Mouse (Mus musculus) embryonic facial prominence, embryonic 15.5 days (tissue): ENCODE data around the gene 4930404N11Rik. TPM values are rescaled to one million over a fixed set of nuclear protein-coding genes. Genes with fewer than 3 reads are reported as not detected.

Experiments
- ATAC-seq: fragments of 200-750 bp; cut with Nextera tagmentation; 2 replicates; pipeline ENCODE4 v1.8.0; 2017; ENCODE audit warnings: low read depth, moderate TSS enrichment; ENCODE audit not compliant: insufficient number of reproducible peaks, low FRiP score, low TSS enrichment
- H3K27ac ChIP-seq: fragments of 300-500 bp; sonication (generic); replicated peaks from 2 replicates; pipeline ENCODE4 v1.5.1; 2015; ENCODE audit warnings: mild to moderate bottlenecking, inconsistent platforms
- H3K27me3 ChIP-seq: fragments of 300-500 bp; sonication (generic); 2 replicates; pipeline ENCODE4 v1.6.1; 2015; ENCODE audit warnings: inconsistent platforms
- H3K36me3 ChIP-seq: fragments of 300-500 bp; sonication (generic); 2 replicates; pipeline ENCODE4 v1.6.1; 2015; ENCODE audit warnings: mild to moderate bottlenecking, inconsistent platforms
- H3K4me1 ChIP-seq: fragments of 300-500 bp; sonication (generic); 2 replicates; pipeline ENCODE4 v1.6.1; 2015; ENCODE audit warnings: inconsistent platforms
- H3K4me2 ChIP-seq: fragments of 300-500 bp; sonication (generic); replicated peaks from 2 replicates; pipeline ENCODE4 v1.6.1; 2015; ENCODE audit warnings: mild to moderate bottlenecking, inconsistent platforms
- H3K4me3 ChIP-seq: fragments of 300-500 bp; sonication (generic); replicated peaks from 2 replicates; pipeline ENCODE4 v1.5.1; 2015; ENCODE audit warnings: mild to moderate bottlenecking, inconsistent platforms
- H3K9ac ChIP-seq: fragments of 300-500 bp; sonication (generic); 2 replicates; pipeline ENCODE4 v1.6.1; 2015; ENCODE audit warnings: inconsistent platforms
- H3K9me3 ChIP-seq: fragments of 300-500 bp; sonication (generic); replicated peaks from 2 replicates; pipeline ENCODE4 v1.6.1; 2016; ENCODE audit warnings: inconsistent platforms
- WGBS: fragments of 180-500 bp; shearing (Covaris S2); methylation state at CpG from one replicate; pipeline ENCODE4 v1.1.7; 2015; 5-methylcytosine and 5-hydroxymethylcytosine counted together
- polyA plus RNA-seq: library from polyadenylated mRNA; unstranded; fragments of >200 nt; fragmentation: Nextera tagmentation; extraction: Ambion mirVana; gene quantifications from 2 replicates; pipeline ENCODE4 v1.2.1, GENCODE M21; 2015

4930404N11Rik gene
- polyA plus RNA-seq, 1 experiment from 2014 or later: 0.73 TPM

GRCm38 (mm10) chr10:81335393-81336340 is 29.9 kb downstream of the 4930404N11Rik start:
- H3K4me3 ChIP-seq: no peak overlapping the region
- H3K4me1 ChIP-seq: peaks cover 40% of the 10 kb centered on the region
- no peaks in the 10 kb centered on the region for H3K36me3 ChIP-seq
- WGBS: 39% methylated on average over 18 of the region's 19 CpGs
- H3K9ac ChIP-seq: no peak overlapping the region
- H3K27ac ChIP-seq: peak overlapping the region; percentile 86
- H3K9me3 ChIP-seq: no peaks in the 10 kb centered on the region
- peak; percentile 58 for ATAC-seq
- peaks cover 26% of the 10 kb centered on the region for H3K27me3 ChIP-seq
- peak overlapping the region; percentile 23 for H3K4me2 ChIP-seq

- Histone ChIP-seq H3K4me3 (no peak overlapping the region), H3K27ac (peak overlapping the region; percentile 86; the same call in 1 of the 2 replicates), H3K4me1 (peaks cover 50% of the 10 kb centered on the region), H3K27me3 (peaks cover 24% of the 10 kb centered on the region), H3K36me3 (no peaks in the 10 kb centered on the region), H3K9me3 (no peaks in the 10 kb centered on the region), H3K4me2 (no peak overlapping the region), H3K9ac (no peak overlapping the region)
- 59% methylated on average over 11 of the region's 11 CpGs for WGBS
- no peak for ATAC-seq
These were observed 31.3 kb downstream of the 4930404N11Rik start for GRCm38 (mm10) chr10:81334324-81334723.

GRCm38 (mm10) chr10:81332277-81332676 is 33.3 kb downstream of the 4930404N11Rik start:
- WGBS: 27% methylated on average over 29 of the region's 29 CpGs
- no peak for ATAC-seq
- Histone ChIP-seq H3K4me2 (0 out of 2 replicates have a peak overlapping the region, but pooled peaks have one; percentile 2), H3K9me3 (no peaks in the 10 kb centered on the region), H3K4me1 (peaks cover 66% of the 10 kb centered on the region), H3K36me3 (peaks cover 1% of the 10 kb centered on the region), H3K4me3 (0 out of 2 replicates have a peak overlapping the region, but pooled peaks have one; percentile 3), H3K9ac (no peak overlapping the region), H3K27me3 (peaks cover 13% of the 10 kb centered on the region), H3K27ac (no peak overlapping the region)

- Histone ChIP-seq H3K27ac (peak overlapping the region; percentile 92), H3K27me3 (peaks cover 13% of the 10 kb centered on the region), H3K36me3 (peaks cover 24% of the 10 kb centered on the region), H3K4me1 (peaks cover 51% of the 10 kb centered on the region), H3K4me2 (peak overlapping the region; percentile 35; the same call in 1 of the 2 replicates), H3K4me3 (no peak overlapping the region), H3K9me3 (no peaks in the 10 kb centered on the region), H3K9ac (no peak overlapping the region)
- no peak for ATAC-seq
- WGBS: 40% methylated on average over 4 of the region's 4 CpGs
These were observed 35.6 kb downstream of the 4930404N11Rik start for GRCm38 (mm10) chr10:81330007-81330406.

GRCm38 (mm10) chr10:81329194-81329975 is 36.2 kb downstream of the 4930404N11Rik start:
- H3K4me2 ChIP-seq: peak overlapping the region; percentile 35
- WGBS: 45% methylated on average over 10 of the region's 10 CpGs
- ATAC-seq: peak; percentile 80

GRCm38 (mm10) chr10:81328386-81328785 is 37.2 kb downstream of the 4930404N11Rik start, which contains the start of gene Tbxa2r:
Gene Tbxa2r, plus strand, starts transcription at chr10:81328731.
- Histone ChIP-seq H3K4me2 (peak within 1 kb of the TSS; percentile 35), H3K4me3 (peak within 1 kb of the TSS; percentile 9; the same call in 1 of the 2 replicates), H3K9ac (no peak within 1 kb of the TSS), H3K4me1 (peaks cover 43% of the 10 kb centered on the region), H3K27me3 (peaks cover 13% of the 10 kb centered on the region), H3K9me3 (no peaks in the 10 kb centered on the region), H3K27ac (peak within 1 kb of the TSS; percentile 92), H3K36me3 (peaks cover 40% of the 10 kb centered on the region)
- ATAC-seq: no peak
- 16% methylated on average over 10 of the region's 10 CpGs for WGBS

More at GRCm38 (mm10) chr10:81329194-81329975, 36.2 kb downstream of the 4930404N11Rik start:
- Histone ChIP-seq H3K27me3 (peaks cover 13% of the 10 kb centered on the region), H3K27ac (peak overlapping the region; percentile 92), H3K9ac (no peak overlapping the region), H3K4me1 (peaks cover 45% of the 10 kb centered on the region), H3K36me3 (peaks cover 30% of the 10 kb centered on the region), H3K4me3 (0 out of 2 replicates have a peak overlapping the region, but pooled peaks have one; percentile 9), H3K9me3 (no peaks in the 10 kb centered on the region)

GRCm38 (mm10) chr10:81327959-81328358 is 37.7 kb downstream of the 4930404N11Rik start:
- Histone ChIP-seq H3K4me2 (no peak overlapping the region), H3K27me3 (peaks cover 9% of the 10 kb centered on the region), H3K9me3 (no peaks in the 10 kb centered on the region), H3K9ac (no peak overlapping the region), H3K4me1 (peaks cover 46% of the 10 kb centered on the region), H3K27ac (peak overlapping the region; percentile 92), H3K36me3 (peaks cover 44% of the 10 kb centered on the region), H3K4me3 (no peak overlapping the region)
- no peak for ATAC-seq
- WGBS: 16% methylated on average over 2 of the region's 2 CpGs

GRCm38 (mm10) chr10:81326858-81327257 is 38.8 kb downstream of the 4930404N11Rik start:
- Histone ChIP-seq H3K4me2 (no peak overlapping the region), H3K27ac (0 out of 2 replicates have a peak overlapping the region, but pooled peaks have one; percentile 7), H3K36me3 (peaks cover 51% of the 10 kb centered on the region), H3K4me1 (peaks cover 46% of the 10 kb centered on the region), H3K9me3 (no peaks in the 10 kb centered on the region), H3K27me3 (no peaks in the 10 kb centered on the region), H3K4me3 (no peak overlapping the region), H3K9ac (no peak overlapping the region)
- 76% methylated on average over 6 of the region's 6 CpGs for WGBS
- no peak for ATAC-seq

GRCm38 (mm10) chr10:81325781-81326180 is 39.8 kb downstream of the 4930404N11Rik start:
- ATAC-seq: no peak
- H3K9ac ChIP-seq: no peak overlapping the region
- no peaks in the 10 kb centered on the region for H3K27me3 ChIP-seq
- WGBS: 92% methylated on average over 18 of the region's 18 CpGs
- H3K4me3 ChIP-seq: no peak overlapping the region
- H3K9me3 ChIP-seq: no peaks in the 10 kb centered on the region
- H3K4me1 ChIP-seq: peaks cover 45% of the 10 kb centered on the region
- H3K4me2 ChIP-seq: no peak overlapping the region
- no peak overlapping the region for H3K27ac ChIP-seq
- H3K36me3 ChIP-seq: peaks cover 51% of the 10 kb centered on the region

GRCm38 (mm10) chr10:81325176-81325575 is 40.4 kb downstream of the 4930404N11Rik start:
- peaks cover 40% of the 10 kb centered on the region for H3K4me1 ChIP-seq
- H3K9ac ChIP-seq: no peak overlapping the region
- H3K4me2 ChIP-seq: no peak overlapping the region
- no peaks in the 10 kb centered on the region for H3K27me3 ChIP-seq
- no peak overlapping the region for H3K27ac ChIP-seq
- H3K4me3 ChIP-seq: no peak overlapping the region
- no peaks in the 10 kb centered on the region for H3K9me3 ChIP-seq
- peaks cover 51% of the 10 kb centered on the region for H3K36me3 ChIP-seq
- 89% methylated on average over 21 of the region's 21 CpGs for WGBS
- no peak for ATAC-seq
